Mouse (Mus musculus) macrophage (primary cell): Measurements from ENCODE around the gene Ptpn6. TPM values are rescaled to one million over a fixed set of nuclear protein-coding genes. Genes with fewer than 3 reads are reported as not detected.

Experiments used
- H3K27ac ChIP-seq: fragments of 350-480 bp; formaldehyde crosslinking; 2 replicates; pipeline ENCODE4 v1.9.0; 2021
- H3K36me3 ChIP-seq: fragments of 350-480 bp; formaldehyde crosslinking; 2 replicates; pipeline ENCODE4 v1.9.0; 2021; ENCODE audit errors: inconsistent target
- H3K4me3 ChIP-seq: fragments of 350-480 bp; formaldehyde crosslinking; 2 replicates; pipeline ENCODE4 v1.9.0; 2021; ENCODE audit errors: inconsistent target
- H3K79me2 ChIP-seq: fragments of 350-480 bp; formaldehyde crosslinking; 2 replicates; pipeline ENCODE4 v1.9.0; 2021; ENCODE audit errors: inconsistent target
- WGBS: methylation state at CpG from one replicate; pipeline ENCODE4 v1.1.7; 2026; ENCODE audit warnings: inconsistent platforms; ENCODE audit not compliant: missing documents; 5-methylcytosine and 5-hydroxymethylcytosine counted together
- polyA plus RNA-seq: library from polyadenylated mRNA; stranded (reverse); fragments of 250-400 nt; gene quantifications from 3 replicates; pipeline ENCODE4 v1.2.4, GENCODE M21; 2018; ENCODE audit warnings: inconsistent platforms

Gene Ptpn6
- polyA plus RNA-seq, 1 experiment from 2014 or later: 251 TPM

DNA sequence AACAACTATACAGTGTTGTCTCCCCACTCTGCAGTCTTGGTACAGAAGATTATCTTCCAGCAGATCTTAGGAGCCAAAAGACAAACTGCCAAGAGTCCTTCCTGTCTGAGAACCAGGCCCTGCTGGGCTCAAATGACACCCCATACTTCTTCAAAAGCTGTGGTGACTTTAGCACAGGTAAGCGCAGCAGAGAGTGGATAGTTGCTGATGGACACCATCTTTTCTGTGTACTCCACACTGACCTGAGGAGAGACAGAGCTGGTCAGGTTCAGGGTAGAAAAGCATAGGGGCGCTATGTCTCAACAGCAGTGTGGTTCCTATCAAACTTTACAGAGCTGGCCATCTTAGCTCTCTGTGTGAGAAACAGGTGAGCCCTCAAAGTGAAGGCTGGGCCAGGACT lies 34.1 kb downstream of the Ptpn6 start:
- 95% methylated on average over 2 of the region's 2 CpGs for WGBS
- Histone ChIP-seq H3K27ac (no peak overlapping the region), H3K36me3 (peaks cover 59% of the 10 kb centered on the region), H3K79me2 (peaks cover 48% of the 10 kb centered on the region), H3K4me3 (no peak overlapping the region)

GRCm38 (mm10) chr6:124703789-124704188 lies 34.7 kb downstream of the Ptpn6 start:
- peaks cover 65% of the 10 kb centered on the region for H3K36me3 ChIP-seq
- peaks cover 42% of the 10 kb centered on the region for H3K79me2 ChIP-seq
- WGBS: 86% methylated on average over 7 of the region's 7 CpGs
- no peak overlapping the region for H3K27ac ChIP-seq
- H3K4me3 ChIP-seq: no peak overlapping the region

- 59% methylated on average over 3 of the region's 3 CpGs for WGBS
- Histone ChIP-seq H3K27ac (no peak overlapping the region), H3K79me2 (peaks cover 31% of the 10 kb centered on the region), H3K36me3 (peaks cover 65% of the 10 kb centered on the region), H3K4me3 (no peak overlapping the region)
These were observed 35.8 kb downstream of the Ptpn6 start for GRCm38 (mm10) chr6:124702784-124703103.

DNA sequence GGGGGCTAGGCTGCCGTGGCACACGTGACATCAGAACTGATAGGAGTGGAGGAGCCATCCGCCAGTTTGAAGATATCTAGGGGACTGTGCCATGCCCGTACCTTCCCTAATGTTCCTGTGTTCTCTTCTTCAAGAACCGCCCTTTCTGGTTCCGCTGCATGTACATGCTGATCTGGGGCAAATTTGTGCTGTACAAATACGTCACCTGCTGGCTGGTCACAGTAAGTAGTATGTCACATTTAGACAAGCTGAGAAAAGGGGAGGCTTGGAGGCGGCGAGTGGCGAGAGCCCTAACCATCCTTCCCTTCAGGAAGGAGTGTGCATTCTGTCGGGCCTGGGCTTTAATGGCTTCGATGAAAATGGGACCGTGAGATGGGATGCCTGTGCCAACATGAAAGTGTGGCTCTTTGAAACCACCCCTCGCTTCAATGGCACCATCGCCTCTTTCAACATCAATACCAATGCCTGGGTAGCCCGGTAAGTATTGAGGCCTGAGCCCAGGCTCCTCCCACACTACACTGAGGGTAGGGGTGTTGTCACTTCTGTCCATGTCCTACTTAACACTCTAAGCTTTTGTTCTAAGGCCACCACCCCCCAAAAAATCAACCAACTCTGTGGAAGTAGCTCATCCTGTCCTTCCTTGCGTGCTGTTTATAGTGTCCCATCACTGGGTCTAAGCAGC lies 36.3 kb downstream of the Ptpn6 start:
- Histone ChIP-seq H3K4me3 (no peak overlapping the region), H3K79me2 (peaks cover 26% of the 10 kb centered on the region), H3K36me3 (peaks cover 62% of the 10 kb centered on the region), H3K27ac (no peak overlapping the region)
- WGBS: 95% methylated on average over 17 of the region's 17 CpGs

- Histone ChIP-seq H3K79me2 (peaks cover 17% of the 10 kb centered on the region), H3K4me3 (no peak overlapping the region), H3K36me3 (peaks cover 62% of the 10 kb centered on the region), H3K27ac (no peak overlapping the region)
- WGBS: 95% methylated on average over 8 of the region's 8 CpGs
These were observed 37.2 kb downstream of the Ptpn6 start for GRCm38 (mm10) chr6:124701338-124701737.

DNA sequence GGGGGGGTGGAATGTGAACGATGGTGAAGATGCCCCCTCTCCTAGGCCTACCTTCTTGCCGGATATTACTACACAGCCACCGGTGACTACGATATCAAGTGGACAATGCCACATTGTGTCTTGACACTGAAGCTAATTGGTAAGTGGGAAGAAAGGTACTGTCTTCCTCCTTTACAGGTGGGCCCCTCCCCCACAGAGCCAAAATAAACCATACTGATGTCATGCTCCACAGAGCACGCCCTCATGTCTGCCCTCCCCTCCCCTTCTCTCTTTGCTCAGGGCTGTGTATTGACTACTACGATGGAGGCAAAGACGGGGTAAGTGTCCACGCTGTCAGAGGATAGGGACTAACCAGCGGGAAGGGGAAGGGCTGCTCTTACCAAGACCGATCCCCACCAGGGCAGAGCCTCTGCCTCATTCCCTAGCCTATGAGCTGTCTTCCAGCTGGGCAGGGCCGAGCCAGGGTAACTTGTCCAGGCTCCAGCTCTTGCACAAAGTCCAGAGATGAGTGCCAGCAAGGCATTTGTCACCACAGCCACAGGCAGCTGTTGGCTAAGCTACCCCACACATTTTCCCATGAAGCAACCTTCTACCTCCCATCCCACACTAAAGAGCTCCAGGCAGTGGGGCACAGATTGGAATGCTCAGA lies 38.4 kb downstream of the Ptpn6 start:
- H3K27ac ChIP-seq: no peak overlapping the region
- WGBS: 92% methylated on average over 10 of the region's 11 CpGs
- H3K36me3 ChIP-seq: peaks cover 50% of the 10 kb centered on the region
- peaks cover 5% of the 10 kb centered on the region; the same call in 1 of the 2 replicates for H3K79me2 ChIP-seq
- H3K4me3 ChIP-seq: no peak overlapping the region

DNA sequence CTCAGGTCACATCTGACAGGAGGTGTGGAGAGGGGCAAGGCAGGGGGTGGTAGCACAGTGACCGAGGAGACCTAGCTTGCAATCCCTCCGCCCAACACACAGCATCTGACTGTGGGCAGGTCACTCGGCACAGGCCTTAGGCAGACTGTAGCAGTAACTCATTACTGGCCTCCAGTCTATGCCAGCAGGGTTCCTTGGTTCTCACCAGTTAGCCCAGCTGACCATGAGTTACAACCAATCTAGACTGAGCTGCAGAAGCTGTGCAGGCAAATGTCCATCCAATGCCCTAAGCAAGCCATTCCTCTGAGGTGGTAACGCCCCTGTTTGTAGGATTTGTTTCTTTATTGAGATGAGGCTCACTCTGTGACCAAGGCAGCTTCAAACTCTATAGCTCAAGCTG lies 39.1 kb downstream of the Ptpn6 start:
- H3K4me3 ChIP-seq: no peak overlapping the region
- WGBS: 92% methylated on average over 4 of the region's 4 CpGs
- peaks cover 43% of the 10 kb centered on the region for H3K36me3 ChIP-seq
- no peak overlapping the region for H3K27ac ChIP-seq
- H3K79me2 ChIP-seq: no peaks in the 10 kb centered on the region

GRCm38 (mm10) chr6:124698751-124699150 lies 39.8 kb downstream of the Ptpn6 start:
- 95% methylated on average over 6 of the region's 6 CpGs for WGBS
- H3K27ac ChIP-seq: no peak overlapping the region
- no peak overlapping the region for H3K4me3 ChIP-seq
- H3K79me2 ChIP-seq: no peaks in the 10 kb centered on the region
- peaks cover 37% of the 10 kb centered on the region for H3K36me3 ChIP-seq

DNA sequence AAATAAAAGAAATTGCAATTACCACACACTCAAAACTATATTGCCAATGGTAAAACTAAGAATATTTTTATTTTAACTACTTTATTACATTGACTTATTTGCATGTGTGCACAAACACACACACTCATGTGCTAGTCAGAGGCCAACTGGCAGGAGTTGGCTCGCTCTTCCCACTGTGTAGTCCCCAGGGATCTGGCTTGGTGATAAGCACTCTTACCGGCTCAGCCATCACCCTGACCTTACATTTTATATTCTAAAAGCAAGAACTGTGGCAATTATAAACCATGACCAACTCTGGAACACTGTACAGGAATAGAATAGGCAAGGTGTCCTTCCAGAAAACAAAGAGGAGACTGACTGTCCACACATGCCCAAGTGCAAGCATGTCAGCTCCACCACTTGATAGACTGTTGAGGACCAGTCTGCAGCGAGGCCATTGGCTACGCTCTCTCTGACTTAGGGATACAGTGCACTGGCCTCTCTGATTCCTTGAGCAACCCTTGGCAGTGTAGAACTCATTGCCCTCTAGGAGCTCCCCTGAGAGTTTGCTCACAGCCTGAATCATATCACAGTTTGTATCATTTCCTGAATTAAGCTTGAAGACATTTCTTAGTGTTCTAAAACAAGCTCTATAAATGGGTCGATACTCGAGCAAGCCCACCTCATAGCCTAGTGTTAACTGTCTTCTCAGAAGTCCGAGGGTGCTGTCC lies 41.9 kb downstream of the Ptpn6 start:
- peaks cover 19% of the 10 kb centered on the region; the same call in 1 of the 2 replicates for H3K36me3 ChIP-seq

DNA sequence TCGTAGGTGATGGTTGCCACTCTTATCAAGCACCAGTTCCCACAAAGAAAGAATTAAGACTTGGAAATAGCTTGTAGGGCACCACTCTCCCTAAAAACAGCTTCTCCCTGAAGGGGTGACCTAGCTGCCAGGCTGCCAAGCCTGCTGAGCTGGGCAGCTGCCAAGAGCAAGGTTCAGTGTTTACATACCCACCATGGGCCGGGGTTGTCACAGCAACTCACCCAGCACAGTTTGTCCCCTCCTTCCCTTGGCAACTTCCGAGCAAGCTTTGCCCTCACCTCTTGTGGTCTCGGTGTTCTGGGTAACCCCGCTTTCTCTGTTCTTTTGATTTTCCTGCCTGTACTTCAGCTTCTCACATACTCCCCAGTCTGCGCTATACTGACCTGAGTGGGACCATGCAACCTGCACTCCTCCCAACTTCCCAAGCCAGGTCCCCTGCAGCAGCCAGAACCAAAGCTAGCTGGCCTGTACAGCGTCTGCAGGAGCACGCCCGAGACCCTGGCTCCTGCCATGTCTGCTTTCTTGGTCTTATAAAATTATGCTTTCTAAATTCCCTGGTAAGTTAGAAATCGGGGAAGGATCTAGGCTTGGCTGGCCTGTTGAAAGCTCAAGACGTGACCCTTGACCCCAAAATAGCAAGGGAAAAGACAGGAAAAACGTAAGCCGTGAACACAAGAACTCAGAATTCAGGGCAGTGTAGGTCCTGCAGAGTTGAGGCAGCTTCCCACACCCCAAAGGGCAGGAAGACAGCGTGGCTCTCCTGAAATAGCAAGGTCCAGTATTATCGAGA lies 44.2 kb downstream of the Ptpn6 start:
- Histone ChIP-seq H3K79me2 (peaks cover 12% of the 10 kb centered on the region; the same call in 1 of the 2 replicates), H3K27ac (no peak overlapping the region), H3K36me3 (peaks cover 6% of the 10 kb centered on the region; the same call in 1 of the 2 replicates), H3K4me3 (no peak overlapping the region)
- WGBS: 88% methylated on average over 15 of the region's 15 CpGs

More for the DNA sequence above, 41.9 kb downstream of the Ptpn6 start:
- Histone ChIP-seq H3K27ac (no peak overlapping the region), H3K4me3 (no peak overlapping the region), H3K79me2 (no peaks in the 10 kb centered on the region)
- 93% methylated on average over 7 of the region's 7 CpGs for WGBS

DNA sequence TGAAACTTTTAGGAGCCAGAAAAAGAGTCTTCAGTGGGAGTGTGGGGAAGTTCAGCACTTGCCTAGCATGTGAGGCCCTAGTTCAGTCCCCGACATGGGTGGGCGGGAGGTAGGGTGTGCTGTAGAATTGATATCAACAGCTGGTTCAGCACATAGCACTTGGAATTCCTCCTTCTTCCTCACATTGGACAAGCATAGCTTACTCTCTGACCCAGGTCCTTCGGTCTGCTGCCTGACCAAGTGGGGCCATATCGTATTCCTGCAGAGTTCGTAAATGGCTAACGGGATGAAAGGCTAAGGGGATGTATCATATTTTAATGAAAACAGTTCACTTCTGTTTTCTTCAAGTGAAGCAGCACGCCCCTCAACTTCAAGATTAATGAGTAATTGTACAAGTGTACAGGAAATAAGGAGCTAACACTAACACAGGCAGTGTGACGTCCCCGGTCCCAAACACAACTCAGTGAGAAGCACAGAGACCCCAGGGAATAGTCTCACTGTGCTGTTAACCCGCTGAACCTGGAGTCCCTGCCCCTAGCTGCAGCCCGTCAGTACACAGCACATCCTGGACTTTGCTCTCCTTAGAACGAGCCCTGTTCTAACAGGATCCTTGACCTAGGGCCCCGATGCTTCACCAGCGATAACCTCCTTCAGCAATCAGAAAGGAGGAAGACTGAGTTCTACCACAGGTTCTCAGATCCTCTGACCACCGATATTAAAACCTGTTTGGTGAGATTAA lies 45.1 kb downstream of the Ptpn6 start:
- H3K4me3 ChIP-seq: no peak overlapping the region
- H3K36me3 ChIP-seq: no peaks in the 10 kb centered on the region
- H3K27ac ChIP-seq: no peak overlapping the region
- WGBS: 75% methylated on average over 15 of the region's 15 CpGs
- peaks cover 18% of the 10 kb centered on the region; the same call in 1 of the 2 replicates for H3K79me2 ChIP-seq

DNA sequence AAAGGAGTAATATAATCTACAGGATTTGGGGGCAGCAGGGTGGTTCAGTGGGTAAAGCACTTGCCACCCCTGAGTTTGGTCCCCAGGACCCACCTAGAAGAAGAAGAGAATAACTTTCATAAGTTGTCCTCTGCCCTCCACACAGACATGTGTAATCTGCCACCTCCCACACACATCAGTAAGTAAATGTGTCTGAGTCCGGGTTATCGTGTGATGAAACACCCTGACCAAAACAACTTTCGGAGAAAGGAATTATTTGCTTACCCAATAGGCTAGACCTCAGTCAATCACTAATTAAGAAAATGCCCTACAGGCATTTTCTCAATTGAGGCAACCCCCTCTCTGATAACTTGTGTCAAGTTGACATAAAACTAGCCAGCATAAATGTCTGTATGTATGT lies 48.0 kb downstream of the Ptpn6 start:
- no peaks in the 10 kb centered on the region for H3K36me3 ChIP-seq

DNA sequence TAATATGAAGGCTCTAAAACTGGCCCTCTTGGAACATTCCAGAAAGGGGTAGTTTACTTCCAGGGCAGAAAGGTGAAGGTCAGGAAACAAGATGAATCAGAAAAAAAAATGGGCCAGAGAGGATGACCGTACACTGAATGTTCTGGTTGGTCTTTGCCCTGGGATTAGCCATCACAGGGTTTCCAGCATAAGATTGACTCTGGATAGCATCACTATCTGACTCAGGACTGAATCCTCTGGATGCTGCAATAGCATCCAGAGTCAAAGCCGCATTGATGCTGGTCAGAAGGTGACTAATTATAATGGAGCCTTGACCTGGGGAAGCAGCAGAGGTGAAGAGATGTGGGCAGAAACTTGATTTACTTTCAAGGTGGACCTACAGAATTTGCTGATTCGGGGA lies 49.5 kb downstream of the Ptpn6 start:
- Histone ChIP-seq H3K36me3 (no peaks in the 10 kb centered on the region), H3K79me2 (peaks cover 26% of the 10 kb centered on the region; the same call in 1 of the 2 replicates), H3K4me3 (no peak overlapping the region), H3K27ac (peak overlapping the region; percentile 80; the same call in 1 of the 2 replicates)
- 96% methylated on average over 3 of the region's 3 CpGs for WGBS

More for the DNA sequence above, 48.0 kb downstream of the Ptpn6 start:
- Histone ChIP-seq H3K27ac (no peak overlapping the region), H3K79me2 (peaks cover 26% of the 10 kb centered on the region; the same call in 1 of the 2 replicates), H3K4me3 (no peak overlapping the region)
- WGBS: 84% methylated on average over 3 of the region's 3 CpGs
